Mouse (Mus musculus) hindbrain, embryonic 10.5 days (tissue): ENCODE data around the gene AC161166.1. TPM values are rescaled to one million over a fixed set of nuclear protein-coding genes. Genes with fewer than 3 reads are reported as not detected.
A peak's percentile ranks its signal among the peaks of the same experiment; 100 is the strongest.
"Not testable (repeated sequence)": the region's sequence is repeated elsewhere in the genome, so short reads cannot be mapped to it uniquely, and the experiment has no call there.

ENCODE experiments used
- DNase-seq: peaks from one replicate; pipeline ENCODE4 v3.0.0-alpha.2; 2017; ENCODE audit warnings: low spot score
- H3K27ac ChIP-seq: fragments of 300-500 bp; sonication (generic); 2 replicates; pipeline ENCODE4 v1.5.1; 2016; ENCODE audit warnings: mild to moderate bottlenecking, moderate library complexity
- H3K27me3 ChIP-seq: fragments of 300-500 bp; sonication (generic); 2 replicates; pipeline ENCODE4 v1.6.1; 2016; ENCODE audit warnings: mild to moderate bottlenecking; ENCODE audit not compliant: poor library complexity, insufficient read depth, severe bottlenecking
- H3K36me3 ChIP-seq: fragments of 300-500 bp; sonication (generic); 2 replicates; pipeline ENCODE4 v1.6.1; 2016; ENCODE audit warnings: mild to moderate bottlenecking, moderate library complexity
- H3K4me1 ChIP-seq: fragments of 300-500 bp; sonication (generic); replicated peaks from 2 replicates; pipeline ENCODE4 v1.6.1; 2016; ENCODE audit warnings: mild to moderate bottlenecking
- H3K4me3 ChIP-seq: fragments of 300-500 bp; sonication (generic); 2 replicates; pipeline ENCODE4 v1.5.1; 2016; ENCODE audit warnings: mild to moderate bottlenecking, moderate library complexity
- H3K9me3 ChIP-seq: fragments of 300-500 bp; sonication (generic); 2 replicates; pipeline ENCODE4 v1.6.1; 2016; ENCODE audit warnings: mild to moderate bottlenecking, moderate library complexity
- WGBS: fragments of 180-500 bp; shearing (Covaris S2); methylation state at CpG from one replicate; pipeline ENCODE4 v1.1.7; 2016; 5-methylcytosine and 5-hydroxymethylcytosine counted together
- polyA plus RNA-seq: library from polyadenylated mRNA; unstranded; fragments of >200 nt; fragmentation: Nextera tagmentation; extraction: Ambion mirVana; gene quantifications from 2 replicates; pipeline ENCODE4 v1.2.1, GENCODE M21; 2016

AC161166.1 gene
- polyA plus RNA-seq, 1 experiment from 2014 or later = 1.1 TPM

DNA sequence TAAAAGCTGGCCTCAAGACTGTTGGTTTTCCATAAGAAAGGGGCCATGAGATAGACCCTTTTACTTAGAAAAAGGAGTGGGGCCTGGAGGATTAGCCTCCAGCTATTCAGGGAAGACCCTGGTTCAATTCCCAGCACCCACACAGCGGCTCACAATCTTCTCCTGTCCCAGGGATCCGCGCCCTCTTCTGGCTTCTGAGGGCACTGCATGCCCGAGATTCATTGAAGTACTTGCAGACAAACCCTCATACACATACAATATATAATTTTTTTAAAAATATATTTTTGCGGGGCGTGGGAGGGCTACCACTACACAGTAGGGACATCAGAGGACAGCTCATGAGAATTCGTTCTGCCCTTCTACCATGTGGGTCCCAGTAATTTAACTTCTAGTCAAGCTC is 11.3 kb downstream of the AC161166.1 start:
- peaks cover 58% of the 10 kb centered on the region for H3K27me3 ChIP-seq

DNA sequence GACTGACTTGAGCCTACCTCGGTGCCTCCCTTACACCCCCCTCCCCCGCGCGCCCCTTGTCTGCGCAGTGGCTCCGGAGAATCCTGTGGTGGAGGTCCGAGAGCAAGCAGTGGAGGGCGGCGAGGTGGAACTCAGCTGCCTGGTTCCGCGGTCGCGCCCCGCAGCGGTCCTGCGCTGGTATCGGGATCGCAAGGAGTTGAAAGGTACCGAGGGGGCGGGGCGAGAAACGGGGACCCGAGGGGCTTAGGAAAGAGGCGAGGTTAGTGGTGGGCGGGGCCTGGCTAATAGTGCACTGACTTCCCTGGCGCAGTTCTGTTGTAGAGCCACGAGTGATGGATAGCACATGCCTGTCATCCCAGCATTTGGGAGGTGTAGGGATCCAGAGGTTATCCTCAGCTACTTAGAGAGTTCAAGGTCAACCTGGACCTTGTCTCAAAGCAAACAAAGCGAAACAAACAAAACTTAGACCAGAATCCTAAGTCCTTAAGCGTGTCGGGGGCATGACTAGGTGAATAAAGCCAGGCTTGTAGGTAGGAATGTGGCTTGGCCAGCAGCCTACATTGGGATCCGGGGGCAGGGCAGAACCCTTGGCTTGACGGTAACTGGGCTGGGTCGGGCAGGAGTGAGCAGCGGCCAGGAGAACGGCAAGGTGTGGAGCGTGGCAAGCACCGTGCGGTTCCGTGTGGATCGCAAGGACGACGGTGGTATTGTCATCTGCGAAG is 12.2 kb downstream of the AC161166.1 start:
- peaks cover 58% of the 10 kb centered on the region for H3K27me3 ChIP-seq
- DNase-seq = peak; percentile 37
- H3K27ac ChIP-seq = no peak overlapping the region
- peaks cover 34% of the 10 kb centered on the region for H3K4me1 ChIP-seq
- H3K36me3 ChIP-seq = peaks cover 57% of the 10 kb centered on the region
- peak overlapping the region; percentile 42 for H3K4me3 ChIP-seq
- 16% methylated on average over 43 of the region's 43 CpGs for WGBS
- H3K9me3 ChIP-seq = peaks cover 12% of the 10 kb centered on the region; the same call in 1 of the 2 replicates

More for the DNA sequence above, 11.3 kb downstream of the AC161166.1 start:
- Histone ChIP-seq H3K27ac (no peak overlapping the region), H3K9me3 (peaks cover 12% of the 10 kb centered on the region; the same call in 1 of the 2 replicates), H3K36me3 (peaks cover 55% of the 10 kb centered on the region), H3K4me1 (peaks cover 43% of the 10 kb centered on the region), H3K4me3 (no peak overlapping the region)
- 28% methylated on average over 7 of the region's 7 CpGs for WGBS
- DNase-seq = peak; percentile 40

DNA sequence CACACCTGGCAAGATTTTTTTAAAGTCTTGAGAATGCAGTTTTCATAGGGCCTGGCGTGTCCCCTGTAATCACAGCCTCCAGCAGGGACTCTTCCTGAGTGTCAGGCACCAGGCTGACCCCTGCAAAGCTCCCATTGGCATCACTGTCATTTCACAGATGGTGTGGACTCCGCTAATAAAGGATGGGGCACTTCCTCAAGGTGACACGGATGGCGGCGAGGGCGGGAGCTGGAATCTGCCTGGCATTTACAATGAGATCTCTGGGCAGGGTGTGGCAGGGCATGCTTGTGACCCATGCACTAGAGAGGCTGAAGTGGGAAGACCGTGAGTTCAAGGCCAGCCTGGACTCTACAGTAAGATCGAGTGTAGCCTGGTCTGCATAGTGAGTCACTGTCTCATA is 24.0 kb downstream of the AC161166.1 start:
- WGBS = 86% methylated on average over 8 of the region's 8 CpGs
- H3K4me3 ChIP-seq = no peak overlapping the region
- DNase-seq = no peak
- peaks cover 39% of the 10 kb centered on the region for H3K36me3 ChIP-seq
- no peak overlapping the region for H3K27ac ChIP-seq
- peaks cover 44% of the 10 kb centered on the region for H3K4me1 ChIP-seq
- peaks cover 13% of the 10 kb centered on the region; the same call in 1 of the 2 replicates for H3K27me3 ChIP-seq
- H3K9me3 ChIP-seq = no peaks in the 10 kb centered on the region

DNA sequence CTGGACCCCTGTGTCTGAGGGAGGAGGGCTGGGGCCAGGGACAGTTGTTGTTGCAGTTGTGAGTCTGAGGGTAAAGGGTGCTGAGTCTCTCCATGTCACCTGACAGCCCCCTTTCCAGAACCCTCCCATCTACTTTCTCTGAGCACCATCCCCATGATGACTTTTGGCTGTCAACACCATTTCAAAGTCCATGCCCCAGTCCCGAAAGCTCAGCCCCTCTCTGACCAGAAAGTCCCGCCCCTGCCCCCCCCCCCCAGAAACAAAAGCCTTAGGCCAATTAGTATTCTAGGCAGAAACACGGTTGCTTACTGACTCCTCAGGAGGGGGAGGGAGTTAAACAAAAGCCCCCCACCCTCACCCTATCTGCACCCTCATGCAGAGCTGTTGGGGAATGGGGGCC is 24.9 kb downstream of the AC161166.1 start:
- Histone ChIP-seq H3K27ac (peak overlapping the region; percentile 83), H3K4me3 (peak overlapping the region; percentile 30; the same call in 1 of the 2 replicates), H3K9me3 (no peaks in the 10 kb centered on the region), H3K36me3 (peaks cover 37% of the 10 kb centered on the region), H3K27me3 (peaks cover 21% of the 10 kb centered on the region), H3K4me1 (peaks cover 53% of the 10 kb centered on the region)
- no peak for DNase-seq
- WGBS = 32% methylated on average over 3 of the region's 3 CpGs

DNA sequence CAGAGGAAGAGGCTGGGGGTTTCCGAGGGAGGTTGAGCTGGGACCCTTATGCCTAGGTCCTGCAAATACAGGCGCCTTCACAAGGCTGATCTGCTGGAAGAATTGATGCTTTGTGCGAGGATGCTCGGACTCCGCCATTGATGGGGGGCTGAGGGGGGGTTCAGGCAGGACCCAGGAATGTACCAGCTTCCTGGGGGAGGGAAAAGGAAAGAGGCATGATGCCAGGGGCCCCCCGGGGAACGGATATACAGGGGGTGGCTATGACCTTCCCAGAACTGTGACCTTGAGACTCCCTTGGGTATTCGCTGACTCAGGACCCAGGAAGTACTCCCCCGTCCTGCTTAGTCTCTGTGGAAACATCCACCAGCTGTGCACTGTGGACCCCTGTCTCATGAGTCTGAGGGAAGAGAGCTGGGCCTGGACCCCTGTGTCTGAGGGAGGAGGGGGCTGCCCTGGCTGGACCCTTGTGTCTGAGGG is 25.6 kb downstream of the AC161166.1 start:
- H3K4me1 ChIP-seq = peaks cover 57% of the 10 kb centered on the region
- 52% methylated on average over 9 of the region's 9 CpGs for WGBS
- H3K9me3 ChIP-seq = no peaks in the 10 kb centered on the region
- peak; percentile 26 for DNase-seq
- peak overlapping the region; percentile 83 for H3K27ac ChIP-seq
- peaks cover 21% of the 10 kb centered on the region for H3K27me3 ChIP-seq
- H3K36me3 ChIP-seq = peaks cover 30% of the 10 kb centered on the region
- H3K4me3 ChIP-seq = peak overlapping the region; percentile 30

DNA sequence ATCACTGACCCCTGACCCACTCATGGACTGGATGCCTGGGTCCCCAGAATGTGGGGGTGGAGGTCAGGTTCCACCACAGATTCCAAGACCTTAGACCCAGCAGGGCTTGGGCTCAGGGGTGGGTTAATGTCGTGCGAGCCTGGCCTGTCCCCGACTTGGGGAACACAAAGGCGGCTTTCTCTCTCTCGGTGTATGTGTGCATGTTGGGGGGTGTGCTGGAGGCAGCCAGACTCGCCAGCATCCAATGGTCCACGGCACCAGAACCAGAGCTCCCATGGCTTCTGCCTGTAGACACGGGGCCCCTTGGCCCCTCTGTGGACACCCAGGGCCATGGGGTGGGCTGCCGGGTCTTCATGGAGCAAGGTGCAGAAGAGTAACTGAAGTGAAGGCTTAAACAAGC is 26.8 kb downstream of the AC161166.1 start:
- H3K4me1 ChIP-seq = peaks cover 68% of the 10 kb centered on the region
- H3K9me3 ChIP-seq = no peaks in the 10 kb centered on the region
- peaks cover 19% of the 10 kb centered on the region for H3K36me3 ChIP-seq
- H3K4me3 ChIP-seq = peak overlapping the region; percentile 30; the same call in 1 of the 2 replicates
- no peak for DNase-seq
- peak overlapping the region; percentile 83 for H3K27ac ChIP-seq
- peaks cover 32% of the 10 kb centered on the region for H3K27me3 ChIP-seq
- 78% methylated on average over 9 of the region's 9 CpGs for WGBS

DNA sequence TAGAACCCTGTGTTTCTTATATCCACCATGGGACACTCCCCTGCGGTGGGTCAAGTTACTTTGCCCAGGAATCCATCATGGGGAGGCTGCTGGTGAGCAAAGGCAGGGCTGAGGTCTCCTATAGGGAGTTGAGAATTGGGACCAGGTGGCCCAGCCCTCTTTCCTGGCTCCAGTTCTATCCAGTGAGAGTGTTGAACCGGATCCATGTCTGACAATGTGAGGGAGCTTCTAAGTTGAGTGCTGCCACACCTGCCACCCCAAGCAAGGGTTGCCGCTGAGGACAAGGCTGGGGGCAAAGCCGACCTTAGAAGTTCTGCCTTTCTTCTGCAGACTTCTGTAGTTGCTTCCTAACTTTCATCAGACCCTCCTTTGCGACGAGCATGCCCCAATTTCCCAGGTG is 29.0 kb downstream of the AC161166.1 start:
- H3K4me3 ChIP-seq = peak overlapping the region; percentile 80
- peak overlapping the region; percentile 94; the same call in 1 of the 2 replicates for H3K27ac ChIP-seq
- WGBS = 51% methylated on average over 6 of the region's 6 CpGs
- not testable (repeated sequence) for H3K36me3 ChIP-seq, H3K9me3 ChIP-seq, DNase-seq
- H3K4me1 ChIP-seq = peaks cover 74% of the 10 kb centered on the region
- peaks cover 54% of the 10 kb centered on the region for H3K27me3 ChIP-seq

DNA sequence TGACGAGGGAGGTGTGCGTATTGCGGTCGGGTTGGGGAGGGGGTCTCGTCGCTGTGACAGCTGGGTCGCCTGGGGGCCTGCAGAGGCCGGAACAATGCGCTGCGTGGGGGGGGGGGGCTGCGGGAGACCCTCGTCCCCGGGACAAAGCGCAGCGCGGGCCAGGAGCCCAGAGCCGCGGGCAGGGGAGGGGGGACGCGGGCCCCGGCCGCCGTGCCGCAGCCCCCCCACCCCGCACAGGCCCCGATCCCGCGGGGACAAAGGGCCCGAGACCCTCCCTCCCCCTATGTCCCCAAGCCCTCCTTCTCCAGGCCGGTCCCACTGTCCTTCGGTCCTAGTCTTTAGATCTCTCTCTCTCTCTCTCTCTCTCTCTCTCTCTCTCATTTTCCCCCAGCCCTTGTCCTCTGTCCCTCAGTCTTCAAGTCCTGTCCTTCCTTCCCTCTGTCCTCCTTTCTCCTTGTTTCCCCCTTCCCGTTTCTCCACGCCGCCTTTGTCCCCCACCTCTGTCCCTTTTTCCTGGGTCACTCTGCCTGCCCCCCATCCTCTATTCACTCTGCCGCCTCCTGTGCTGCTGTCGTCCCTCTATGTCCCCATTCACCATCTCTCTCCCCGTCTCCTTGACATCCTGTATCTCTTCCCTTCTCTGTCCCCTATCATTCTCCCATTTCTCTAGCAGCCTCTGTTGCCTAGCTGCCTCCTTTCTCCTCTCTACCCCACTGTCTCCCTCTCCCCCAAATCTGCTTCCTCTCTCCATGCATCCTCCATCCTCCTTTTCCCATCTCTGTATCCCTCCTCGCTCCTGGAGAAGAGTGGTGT is 29.8 kb downstream of the AC161166.1 start:
- H3K4me1 ChIP-seq = peaks cover 70% of the 10 kb centered on the region
- peaks cover 54% of the 10 kb centered on the region for H3K27me3 ChIP-seq
- H3K36me3 ChIP-seq = no peaks in the 10 kb centered on the region
- H3K27ac ChIP-seq = peak overlapping the region; percentile 94
- WGBS = 3% methylated on average over 15 of the region's 38 CpGs
- 0 out of 2 replicates have a peak, but pooled peaks cover 2% of the 10 kb centered on the region for H3K9me3 ChIP-seq
- peak overlapping the region; percentile 80 for H3K4me3 ChIP-seq
- DNase-seq = peak; percentile 22

DNA sequence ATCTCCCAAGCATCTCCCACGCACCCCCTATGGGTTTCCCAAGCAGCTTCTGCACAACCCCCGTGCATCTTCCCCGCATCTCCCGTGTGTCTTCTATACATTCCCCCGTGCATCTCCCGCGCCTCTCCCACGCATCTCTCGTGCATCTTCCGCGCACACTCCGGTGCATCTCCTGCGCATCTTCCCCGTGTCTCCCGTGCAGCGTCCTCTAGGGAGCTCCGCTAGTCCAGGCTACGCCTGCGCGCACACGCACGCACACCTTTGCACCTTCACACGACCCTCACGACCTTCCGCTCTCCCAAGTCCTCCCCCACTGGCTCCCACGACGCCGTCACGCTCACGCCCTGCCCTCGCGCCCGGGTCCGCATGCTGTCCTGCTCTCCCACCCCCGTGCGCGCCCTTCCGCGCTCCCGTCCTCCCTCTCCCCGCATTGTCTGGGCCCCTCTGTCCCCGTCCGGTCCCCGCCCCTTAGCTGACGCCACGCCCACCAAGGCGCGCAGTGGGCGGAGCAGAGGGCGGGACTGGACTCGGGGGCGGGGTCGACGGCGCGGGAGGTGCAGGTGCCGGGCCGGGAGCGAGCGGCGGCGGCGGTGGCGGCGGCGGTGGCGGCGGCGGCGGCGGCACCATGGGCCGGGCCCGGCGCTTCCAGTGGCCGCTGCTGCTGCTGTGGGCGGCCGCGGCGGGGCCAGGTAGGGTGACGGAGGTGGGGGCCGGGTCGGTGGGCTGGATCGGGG is 30.6 kb downstream of the AC161166.1 start, which contains the start of gene Cadm4:
TSS of gene Cadm4 (plus strand) at position 550 of the 734 bp plus-strand sequence.
- H3K4me3 ChIP-seq = peak within 1 kb of the TSS; percentile 80
- H3K9me3 ChIP-seq = 0 out of 2 replicates have a peak, but pooled peaks cover 2% of the 10 kb centered on the region
- H3K27me3 ChIP-seq = peaks cover 54% of the 10 kb centered on the region
- peaks cover 62% of the 10 kb centered on the region for H3K4me1 ChIP-seq
- H3K36me3 ChIP-seq = no peaks in the 10 kb centered on the region
- WGBS = under 1% methylated on average over 75 of the region's 83 CpGs
- peak within 1 kb of the TSS; percentile 94 for H3K27ac ChIP-seq
- DNase-seq = peak; percentile 90

DNA sequence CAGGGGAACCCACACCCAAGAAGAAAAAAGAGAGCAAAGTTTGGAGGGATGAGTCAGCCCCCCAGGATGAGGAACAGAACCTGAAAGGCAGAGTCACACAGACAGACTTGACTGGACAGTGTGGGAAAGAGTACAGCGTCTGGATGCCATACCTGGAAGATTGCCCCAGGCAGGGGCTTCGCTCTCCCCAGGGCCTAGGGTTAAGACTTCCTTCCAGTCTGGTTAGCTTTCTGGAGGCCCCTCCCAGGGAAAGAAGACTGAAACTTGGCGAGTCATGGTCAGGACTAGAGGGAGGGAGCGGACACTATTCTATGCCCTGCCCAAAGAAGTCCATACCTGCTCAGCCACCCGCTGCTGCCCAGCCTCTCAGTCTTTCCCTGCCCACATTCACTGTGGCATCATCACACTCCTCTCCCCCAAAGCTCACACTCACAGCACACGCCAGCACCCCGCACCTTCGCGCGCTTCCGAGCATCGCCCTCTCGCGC is 31.2 kb downstream of the AC161166.1 start:
- no peak for DNase-seq
- Histone ChIP-seq H3K4me1 (peaks cover 56% of the 10 kb centered on the region), H3K4me3 (peak overlapping the region; percentile 80), H3K9me3 (0 out of 2 replicates have a peak, but pooled peaks cover 2% of the 10 kb centered on the region), H3K36me3 (no peaks in the 10 kb centered on the region), H3K27me3 (peaks cover 54% of the 10 kb centered on the region), H3K27ac (peak overlapping the region; percentile 94)
- 13% methylated on average over 14 of the region's 14 CpGs for WGBS

DNA sequence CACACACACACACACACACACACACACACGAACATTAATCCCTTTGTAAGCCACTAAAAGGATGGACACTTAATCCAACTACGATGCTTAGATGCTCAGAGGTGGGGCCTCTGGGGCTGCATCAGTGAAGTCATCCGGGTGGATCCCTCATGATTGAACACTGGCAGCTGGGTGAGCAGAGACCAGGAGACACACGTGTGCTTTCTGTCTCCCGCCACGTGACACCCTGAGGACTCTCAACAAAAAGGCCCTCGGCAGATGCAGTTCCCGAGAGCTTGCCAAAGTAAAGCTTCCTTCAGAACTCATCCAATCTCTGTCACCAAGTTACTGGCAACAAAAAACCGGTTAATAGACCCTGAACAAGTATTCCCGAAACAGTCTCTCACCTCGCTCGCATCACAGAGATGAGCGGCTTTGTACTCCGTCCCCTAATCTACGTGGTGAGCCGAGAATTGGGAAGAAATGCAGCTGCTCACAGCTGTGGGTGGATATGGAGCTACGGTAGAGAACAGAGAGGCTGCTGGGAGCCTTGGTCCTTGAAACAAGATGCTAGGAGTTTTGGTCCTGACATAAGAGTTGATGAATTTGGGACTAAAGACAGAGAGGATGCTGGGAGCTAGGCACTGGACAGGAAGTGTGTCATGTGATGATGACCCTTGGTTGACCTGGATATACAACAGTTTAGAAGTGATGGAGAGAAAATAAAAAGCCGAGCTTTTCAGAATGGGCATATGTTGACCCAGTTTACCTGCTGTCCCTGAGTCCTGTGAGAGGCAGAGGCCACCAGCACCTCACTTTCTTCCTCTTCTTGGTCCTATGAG is 31.9 kb downstream of the AC161166.1 start:
- no peaks in the 10 kb centered on the region for H3K36me3 ChIP-seq
- 0 out of 2 replicates have a peak overlapping the region, but pooled peaks have one; percentile 80 for H3K4me3 ChIP-seq
- 68% methylated on average over 18 of the region's 18 CpGs for WGBS
- no peak overlapping the region for H3K27ac ChIP-seq
- 0 out of 2 replicates have a peak, but pooled peaks cover 2% of the 10 kb centered on the region for H3K9me3 ChIP-seq
- H3K4me1 ChIP-seq = peaks cover 49% of the 10 kb centered on the region
- H3K27me3 ChIP-seq = peaks cover 51% of the 10 kb centered on the region
- no peak for DNase-seq
